Mouse (Mus musculus): Measurements from ENCODE around the gene Mlec.
"Not testable (repeated sequence)": the region's sequence is repeated elsewhere in the genome, so short reads cannot be mapped to it uniquely, and the experiment has no call there.

The Mlec gene

DNA sequence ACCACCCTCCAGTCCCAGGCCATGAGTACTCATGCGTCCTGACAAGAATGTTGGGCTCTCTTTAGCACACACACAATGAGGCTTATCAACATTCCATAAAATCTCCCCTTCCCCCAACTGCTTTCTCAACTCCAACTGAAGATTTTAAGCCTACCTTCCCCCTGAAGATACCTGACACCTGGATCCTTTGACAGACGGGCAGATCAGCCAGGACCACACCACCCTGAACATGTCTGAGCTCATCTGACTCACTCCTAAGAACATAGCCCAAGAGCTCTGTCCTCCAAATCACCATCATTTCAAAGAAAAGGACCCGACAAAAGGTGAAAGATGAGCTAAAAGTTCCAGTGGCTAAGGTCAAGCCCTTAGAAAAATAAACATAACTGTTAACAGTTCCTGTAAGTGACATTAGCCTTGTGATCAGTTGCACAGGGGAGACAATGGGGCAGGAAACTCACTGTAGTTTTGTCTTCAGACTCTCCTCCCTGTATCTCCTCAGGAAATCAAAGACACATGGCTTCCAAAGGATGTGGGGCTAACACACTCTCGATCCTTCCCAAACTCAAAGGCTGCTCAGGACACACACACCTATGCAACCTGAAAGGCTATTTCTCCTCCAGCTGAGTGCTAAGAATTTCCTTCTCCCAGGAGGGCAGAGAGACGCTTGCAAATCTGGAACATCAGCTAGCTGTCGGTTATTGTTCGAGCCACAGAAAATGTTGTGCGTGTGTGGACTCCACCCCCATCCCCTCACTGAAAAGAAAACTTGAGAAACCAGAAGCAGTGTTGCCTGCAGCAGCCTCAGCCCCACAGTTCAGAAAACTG lies 5.6 kb downstream of the Mlec start:
- DNase-seq (ENCODE audit: low spot score in 2 of 2): no peak

DNA sequence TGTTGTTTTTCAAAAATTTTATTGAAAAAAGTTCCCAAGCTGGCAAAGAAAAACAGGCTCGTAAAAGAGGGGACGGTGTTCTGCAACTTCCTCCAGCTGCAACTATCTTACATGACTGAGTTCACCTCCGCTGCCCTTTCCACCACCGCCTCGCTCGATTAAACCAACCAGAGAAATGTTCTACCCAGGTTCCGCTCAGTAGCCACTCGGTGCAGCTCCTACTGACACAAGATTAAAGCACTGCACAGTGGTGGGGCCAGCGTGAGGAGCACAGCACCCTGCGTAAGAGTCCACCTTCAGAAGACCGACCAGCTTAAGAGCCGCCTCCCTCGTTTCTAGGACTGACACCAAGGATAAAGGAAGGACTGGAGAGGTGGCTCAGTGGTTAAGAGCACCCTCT lies 6.5 kb downstream of the Mlec start:
- DNase-seq (ENCODE audit: low spot score in 2 of 2): no peak

DNA sequence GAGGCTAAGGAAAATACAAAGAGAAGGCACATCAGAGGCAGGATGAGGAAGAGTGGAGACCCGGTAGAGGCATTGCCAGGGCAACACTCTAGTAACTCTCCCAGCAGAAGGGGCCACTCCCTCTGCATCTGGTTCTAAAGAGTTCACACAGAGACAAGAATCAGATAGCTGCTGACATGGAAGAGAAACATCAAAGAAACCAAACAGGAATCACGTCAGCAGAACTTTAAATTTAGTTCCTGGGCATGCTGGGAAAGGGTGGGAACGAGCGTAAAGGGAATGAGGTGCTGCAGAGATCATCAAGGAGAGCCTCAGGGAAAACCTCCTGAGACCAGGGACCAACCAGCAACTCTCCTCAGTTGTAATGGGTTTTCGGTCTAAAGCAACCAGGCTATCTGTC lies 7.0 kb downstream of the Mlec start:
- no peak for DNase-seq (ENCODE audit: low spot score in 2 of 2)

DNA sequence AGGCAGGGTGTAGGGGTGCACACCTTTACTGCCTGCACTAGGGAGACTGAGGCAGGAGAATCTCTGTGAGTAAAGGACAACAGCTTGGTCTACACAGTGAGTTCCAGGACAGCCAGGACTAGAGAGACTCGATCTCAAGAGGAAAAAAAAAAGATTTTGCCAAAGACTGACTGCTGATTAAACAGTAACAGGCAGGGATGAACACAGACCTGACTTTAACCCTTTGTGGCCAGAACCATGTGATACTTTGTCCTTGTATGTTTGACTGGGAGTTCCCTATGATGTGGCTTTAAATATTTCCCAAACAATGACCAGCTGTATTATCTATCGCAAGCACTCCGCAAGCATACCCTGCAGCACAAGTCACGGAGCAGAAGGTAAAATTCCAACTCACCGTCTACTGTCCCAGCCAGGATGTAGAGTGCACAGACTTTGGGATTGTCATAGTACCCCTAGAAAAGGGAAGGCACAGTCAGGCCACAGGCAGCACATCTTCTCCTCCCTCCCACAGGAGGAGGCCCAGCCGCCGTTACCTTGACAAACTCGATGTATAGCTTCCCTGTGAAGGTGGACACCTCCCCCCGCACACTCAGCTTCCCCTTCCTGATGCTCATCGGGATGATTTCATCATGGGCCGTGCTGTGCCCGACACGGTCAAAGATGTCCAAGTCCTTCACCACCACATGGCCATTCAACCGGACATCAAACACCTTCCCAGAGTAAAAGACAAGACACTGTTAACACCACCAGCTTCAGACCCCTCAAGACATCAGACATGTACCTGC lies 8.1 kb downstream of the Mlec start:
- no peak for DNase-seq (ENCODE audit: low spot score in 2 of 2)

DNA sequence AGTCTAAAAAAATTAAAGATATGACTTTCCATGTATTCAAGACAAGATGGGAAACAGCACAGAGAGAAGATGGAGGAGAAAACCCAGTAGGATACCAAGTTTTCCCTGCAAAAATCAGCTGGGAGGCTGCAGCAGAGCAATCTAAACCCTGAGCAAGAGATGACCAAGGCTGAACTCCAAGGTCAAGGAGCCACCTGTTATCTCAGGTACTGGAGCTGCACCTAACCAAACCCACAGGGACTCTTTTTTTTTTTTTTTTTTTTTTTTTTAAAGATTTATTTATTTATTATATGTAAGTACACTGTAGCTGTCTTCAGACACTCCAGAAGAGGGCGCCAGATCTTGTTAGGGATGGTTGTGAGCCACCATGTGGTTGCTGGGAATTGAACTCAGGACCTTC lies 9.1 kb downstream of the Mlec start:
- not testable (repeated sequence) for DNase-seq (ENCODE audit: low spot score in 2 of 2)

DNA sequence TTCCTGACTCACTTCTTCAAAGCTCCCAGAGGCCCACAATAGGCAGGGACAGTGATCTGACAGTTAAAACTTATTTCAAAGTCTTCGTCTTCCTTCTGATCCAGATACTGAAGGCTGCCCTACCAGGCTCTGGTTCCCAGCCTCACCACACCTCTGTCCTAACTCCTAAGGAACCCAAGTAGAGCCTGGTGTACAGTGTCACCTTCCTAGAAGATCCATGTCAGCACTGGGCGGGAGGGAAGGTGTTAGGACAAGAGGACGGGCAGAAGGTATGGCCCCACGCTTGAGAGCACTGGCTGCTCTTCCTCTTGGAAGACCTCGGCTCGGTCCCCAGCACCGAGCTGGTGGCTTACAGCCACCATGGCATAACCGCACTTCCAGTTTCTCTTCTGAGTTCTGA lies 9.6 kb downstream of the Mlec start:
- no peak for DNase-seq (ENCODE audit: low spot score in 2 of 2)

DNA sequence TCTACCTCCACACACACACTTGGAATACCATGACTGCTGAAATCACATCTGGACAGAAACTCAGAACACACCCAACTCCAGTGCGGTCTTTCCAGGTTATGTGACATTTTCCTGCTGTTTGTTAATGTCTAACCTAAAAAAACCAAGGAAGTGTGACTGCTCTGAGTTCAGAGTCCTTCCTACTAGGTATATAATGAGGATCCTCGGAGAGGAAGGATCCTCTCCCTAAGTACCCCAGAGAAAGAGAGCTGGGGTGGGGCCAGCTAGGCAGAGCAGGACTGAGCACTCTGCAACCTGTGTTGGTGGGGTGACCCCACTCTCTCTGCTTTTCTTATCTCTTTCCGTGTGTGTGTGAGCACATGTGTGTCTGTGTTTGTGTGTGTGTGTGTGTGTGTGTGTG lies 10.6 kb downstream of the Mlec start:
- no peak for DNase-seq (ENCODE audit: low spot score in 2 of 2)

DNA sequence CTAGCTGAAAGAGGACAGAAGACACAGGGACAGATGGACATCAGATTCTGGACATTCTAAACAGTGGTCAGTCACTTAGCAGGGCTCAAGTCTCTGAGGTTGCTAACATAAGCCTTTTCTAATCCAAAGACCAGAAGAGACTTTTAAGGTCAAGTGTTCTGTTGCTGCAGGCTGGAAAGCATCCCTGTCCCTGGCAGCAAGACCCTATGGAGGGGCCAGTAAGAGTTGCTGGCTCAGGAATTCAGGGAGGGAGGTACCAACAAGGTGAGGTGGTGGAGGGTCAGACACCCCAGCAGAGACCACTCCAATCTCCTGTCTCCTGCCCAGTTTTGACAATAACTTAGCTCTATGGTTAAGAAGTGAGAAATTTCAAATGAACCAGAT lies 11.2 kb downstream of the Mlec start:
- DNase-seq (ENCODE audit: low spot score in 2 of 2): no peak

DNA sequence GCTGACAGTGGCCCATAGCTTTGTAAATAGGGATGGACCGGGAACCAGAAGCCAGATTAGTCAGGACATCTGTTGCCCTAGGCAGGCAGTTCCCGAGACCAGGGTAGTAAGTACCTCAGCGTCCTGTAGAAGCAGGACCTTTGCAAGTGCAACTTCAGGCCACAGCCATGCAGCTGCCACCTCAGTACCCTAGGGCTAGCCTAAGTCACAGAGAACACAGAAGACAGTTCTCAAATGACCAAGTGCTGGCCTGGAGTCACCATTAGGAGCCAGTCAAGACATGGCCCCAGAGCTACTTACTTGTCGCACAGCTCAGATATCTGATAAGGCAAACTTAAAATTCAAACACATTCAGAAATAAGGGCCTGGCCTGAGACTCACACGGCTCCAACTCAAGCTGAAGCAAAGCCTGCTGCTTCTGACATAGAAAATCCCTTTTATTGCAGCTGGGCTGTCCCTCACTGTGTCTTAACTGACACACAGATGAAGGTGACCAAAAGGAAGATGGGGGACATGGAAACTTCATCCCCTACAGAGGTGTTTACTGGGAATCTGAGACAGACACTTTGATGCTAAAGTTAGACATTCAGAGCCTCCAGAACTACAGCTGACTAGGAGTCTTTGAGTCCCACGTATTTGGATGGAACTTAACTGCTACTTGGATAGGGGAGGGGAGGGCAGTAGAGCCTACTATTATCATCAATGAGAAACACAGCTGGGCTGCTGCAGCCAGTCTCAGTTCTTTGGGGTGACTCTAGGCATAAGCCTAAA lies 11.8 kb downstream of the Mlec start:
- DNase-seq (ENCODE audit: low spot score in 2 of 2): no peak

DNA sequence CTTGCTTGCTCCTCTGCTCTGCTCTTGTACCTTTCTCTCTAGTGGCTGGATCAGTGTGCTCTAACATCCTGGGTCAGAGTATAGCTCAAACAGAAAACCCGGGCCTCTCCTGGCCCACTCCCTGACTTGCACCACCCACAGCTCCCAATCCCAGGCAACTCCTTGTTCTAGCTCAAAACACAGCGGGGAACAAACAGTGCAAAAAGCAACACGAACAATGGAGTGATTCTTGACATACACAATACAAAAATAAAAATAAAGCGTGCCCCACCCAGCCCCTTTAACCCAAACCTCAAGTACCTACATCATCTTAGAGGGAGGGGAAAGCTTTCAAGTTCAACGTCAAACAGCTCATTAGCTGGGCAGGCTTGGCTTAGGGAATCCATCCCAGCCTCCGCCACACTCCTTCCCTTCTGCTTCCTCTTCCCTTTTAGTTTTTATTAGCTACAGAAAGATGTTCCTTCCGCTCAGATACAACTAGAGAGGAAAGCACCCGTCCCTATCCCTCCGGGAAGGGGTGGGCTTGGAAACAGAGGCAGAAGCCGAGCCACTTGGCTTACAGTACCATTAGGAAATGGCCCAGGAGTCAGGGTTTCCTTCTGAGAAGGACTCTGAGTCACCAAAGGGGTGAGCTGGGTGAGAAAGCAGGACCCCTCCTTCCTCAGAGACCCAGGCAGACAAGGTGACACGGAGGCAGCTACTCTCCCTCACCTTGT lies 12.6 kb downstream of the Mlec start:
- DNase-seq (ENCODE audit: low spot score in 2 of 2): no peak

DNA sequence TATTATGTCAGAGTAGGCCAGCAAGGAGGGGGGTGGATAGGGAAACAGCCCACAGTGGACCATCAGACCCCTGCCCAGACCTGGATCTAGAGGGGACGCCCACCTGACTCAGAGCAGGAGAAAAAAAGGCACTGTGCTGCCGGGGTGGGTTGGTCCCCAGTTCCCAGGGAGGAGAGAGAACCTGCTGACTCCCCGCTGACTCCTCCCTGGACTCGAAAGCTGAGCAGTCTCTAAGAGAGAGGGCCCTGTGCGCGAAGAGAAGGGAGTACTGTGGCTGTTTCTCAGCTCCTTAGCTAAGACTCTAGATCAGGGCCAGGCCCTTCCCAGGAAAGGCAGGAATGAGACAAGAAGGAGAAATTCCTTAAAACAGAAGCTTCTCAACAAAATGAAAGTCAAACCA lies 13.5 kb downstream of the Mlec start:
- no peak for DNase-seq (ENCODE audit: low spot score in 2 of 2)

DNA sequence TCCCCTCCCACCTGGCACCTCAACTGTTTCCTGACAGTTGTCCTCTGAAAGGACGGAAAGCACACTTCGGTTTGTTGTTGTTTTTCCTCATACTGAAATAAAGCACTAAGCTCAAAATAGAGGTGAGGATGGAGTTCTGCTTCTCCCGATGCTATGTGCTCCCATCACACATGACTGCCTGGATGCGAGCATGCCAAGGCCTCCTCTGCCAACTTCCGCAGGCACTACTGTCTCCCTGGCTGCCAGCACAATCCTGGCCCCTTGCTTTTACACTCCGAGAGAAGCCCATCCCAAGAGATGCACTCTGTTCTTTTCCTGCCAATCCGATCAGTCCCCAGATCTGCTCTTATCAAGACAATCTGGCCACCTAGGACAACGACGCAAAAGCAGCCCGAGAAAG lies 14.4 kb downstream of the Mlec start:
- DNase-seq (ENCODE audit: low spot score in 2 of 2): no peak

DNA sequence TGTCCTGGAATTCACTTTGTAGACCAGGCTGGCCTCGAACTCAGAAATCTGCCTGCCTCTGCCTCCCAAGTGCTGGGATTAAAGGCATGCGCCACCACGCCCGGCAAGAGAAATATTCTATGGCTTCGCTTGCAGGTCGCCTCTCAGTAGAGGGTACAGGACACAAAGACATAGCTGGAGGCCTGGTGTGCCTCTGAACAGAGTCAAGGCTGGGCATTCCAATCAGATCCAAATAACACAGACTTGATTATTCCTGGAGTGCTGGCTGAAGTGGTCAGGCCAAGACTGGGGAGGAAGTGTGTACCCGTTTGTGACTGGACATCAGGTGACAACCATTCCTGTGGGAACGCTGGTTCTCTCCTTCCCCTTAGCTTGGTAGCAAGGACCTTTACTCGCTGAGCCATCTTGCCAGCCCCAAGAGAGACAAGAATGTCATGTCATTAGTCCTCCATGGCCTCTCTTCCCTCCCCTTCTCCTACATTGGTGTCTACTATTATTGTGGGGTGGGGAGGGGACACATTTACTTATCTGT lies 15.7 kb downstream of the Mlec start:
- DNase-seq (ENCODE audit: low spot score in 2 of 2): no peak

DNA sequence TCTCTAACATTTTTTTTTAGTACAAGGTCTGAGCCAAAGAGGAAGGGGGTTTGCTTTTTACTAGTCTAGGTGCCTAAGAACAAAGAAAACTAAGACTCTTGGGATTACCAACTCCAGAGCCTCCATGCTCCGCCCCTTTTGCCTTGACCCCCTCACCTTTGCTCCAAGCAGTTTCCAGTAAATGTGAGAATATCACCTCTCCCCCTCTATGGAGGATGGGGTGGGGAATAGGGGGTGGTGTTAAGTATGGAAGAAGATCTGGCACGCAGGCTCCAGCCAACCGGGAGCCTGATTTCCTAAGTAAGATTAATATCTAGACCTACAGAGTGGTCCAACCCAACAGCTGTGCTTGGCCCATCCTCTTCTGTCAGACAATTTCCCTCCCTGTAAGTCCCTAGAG lies 17.3 kb downstream of the Mlec start:
- DNase-seq (ENCODE audit: low spot score in 2 of 2): no peak

DNA sequence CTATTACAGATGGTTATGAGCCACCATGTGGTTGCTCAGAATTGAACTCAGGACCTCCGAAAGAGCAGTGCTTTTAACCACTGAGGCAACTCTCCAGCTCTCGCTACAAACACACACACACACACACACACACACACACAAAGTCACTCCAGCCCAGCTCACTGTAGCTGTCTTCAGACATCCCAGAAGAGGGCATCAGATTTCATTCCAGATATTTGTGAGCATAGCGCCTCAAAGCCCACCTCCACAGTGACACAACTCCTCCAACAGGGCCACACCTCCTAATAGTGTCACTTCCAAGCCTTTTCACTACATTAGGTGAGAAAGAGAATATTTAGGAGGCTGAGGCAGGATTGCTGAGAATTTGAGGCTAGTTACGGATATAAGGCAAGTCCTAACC lies 18.9 kb downstream of the Mlec start:
- no peak for DNase-seq (ENCODE audit: low spot score in 2 of 2)

DNA sequence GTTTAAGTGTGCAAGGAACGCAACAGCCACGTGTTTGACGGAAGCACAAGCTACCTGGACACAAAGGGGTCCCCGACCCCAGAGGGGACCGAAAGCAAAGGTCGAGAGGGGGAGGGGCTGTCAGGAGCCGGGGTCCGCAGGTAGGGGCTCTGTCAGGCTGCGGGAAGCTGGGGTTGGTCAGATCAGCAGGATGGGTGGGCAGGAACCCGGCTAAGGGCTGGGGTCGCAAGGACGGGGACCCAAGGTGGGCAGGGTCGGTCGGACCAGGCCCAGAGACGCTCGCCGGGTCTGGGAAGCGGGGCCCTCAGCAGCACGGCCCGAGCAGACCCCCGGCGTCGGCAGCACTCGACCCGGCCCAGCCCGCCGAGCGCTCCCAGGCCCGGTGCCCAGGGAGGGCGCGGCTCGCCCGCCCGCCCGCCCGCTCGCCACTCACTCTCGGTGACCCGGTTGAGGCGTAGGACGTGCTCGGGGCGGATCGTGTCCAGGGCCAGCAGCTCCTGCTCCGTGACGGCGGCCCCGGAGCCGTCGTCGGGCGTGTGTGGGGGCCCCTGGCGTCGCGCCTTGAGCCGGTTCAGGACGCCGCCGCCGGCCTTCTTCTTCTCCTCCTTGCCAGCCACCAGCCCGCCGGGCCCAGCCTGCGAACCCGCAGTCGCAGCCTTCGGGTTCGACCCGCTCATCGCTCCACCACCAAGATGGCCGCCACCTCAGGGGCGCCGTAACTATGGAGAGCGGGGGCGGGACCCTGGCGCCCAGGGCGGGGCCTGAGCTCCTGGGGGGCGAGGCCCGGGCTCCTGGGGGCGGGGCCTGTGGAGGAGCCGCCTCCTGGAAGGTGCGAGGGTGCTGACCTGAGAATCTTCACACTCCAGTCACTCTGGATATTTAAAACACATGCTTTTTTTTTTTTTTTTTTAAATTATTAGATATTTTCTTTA lies 23.5 kb downstream of the Mlec start, which contains the start of gene Unc119b:
Gene Unc119b, minus strand, starts transcription at position 742 of the 932 bp plus-strand sequence.
- peak; percentile 87 to 88 for DNase-seq (ENCODE audit: low spot score in 2 of 2)

DNA sequence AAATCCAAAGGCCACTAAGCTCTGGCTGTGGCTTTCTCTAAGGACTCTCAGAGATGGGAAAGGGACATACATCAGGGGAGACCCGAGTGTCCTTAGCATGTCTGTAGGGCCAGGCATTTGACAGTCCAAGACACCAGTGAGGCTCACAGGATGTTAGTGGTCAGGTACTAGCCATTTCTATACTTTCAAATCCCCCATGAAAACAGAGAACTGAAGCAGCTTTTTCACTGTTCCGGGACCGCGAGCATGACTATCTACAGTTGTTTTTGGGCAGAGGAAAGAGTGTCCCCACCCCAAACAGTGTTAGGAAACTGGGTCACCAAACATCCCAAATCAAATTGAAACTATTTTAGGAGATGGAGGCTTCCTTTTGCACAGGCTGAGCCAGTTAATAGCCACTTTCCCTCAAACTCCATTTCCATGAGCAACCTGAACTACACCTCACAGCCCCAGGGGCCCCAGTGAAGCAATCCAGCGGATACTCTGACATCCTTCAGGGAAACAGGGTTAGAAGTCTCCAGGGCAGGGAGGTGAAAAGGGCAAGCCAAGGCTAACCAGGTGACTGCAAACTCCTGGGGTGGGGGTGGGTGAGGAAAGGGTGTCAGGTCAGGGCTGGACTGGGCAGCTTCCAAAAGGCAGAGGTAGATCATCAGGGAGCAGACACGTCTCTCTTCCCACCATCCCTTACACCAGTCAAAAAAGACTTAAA lies 24.5 kb downstream of the Mlec start:
- no peak for DNase-seq (ENCODE audit: low spot score in 2 of 2)

DNA sequence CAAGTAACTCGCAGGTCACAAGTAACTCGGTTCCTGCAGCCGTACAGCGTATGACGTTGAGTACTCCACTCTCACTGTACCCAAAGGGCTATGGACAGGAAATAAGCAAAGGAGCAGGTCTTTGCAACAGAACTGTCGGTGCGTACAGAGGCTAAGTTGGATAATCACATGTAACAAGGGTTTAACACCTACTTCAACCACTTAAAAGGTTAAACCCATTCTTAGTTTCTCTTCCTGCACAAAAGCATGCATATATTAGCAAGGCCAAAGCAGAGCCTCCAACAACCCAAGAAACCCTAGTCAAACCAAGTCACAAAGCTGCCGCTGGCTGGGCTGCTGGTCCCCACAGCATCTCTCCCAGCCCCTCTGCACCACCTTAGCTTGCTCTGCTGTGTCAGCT lies 25.5 kb downstream of the Mlec start:
- DNase-seq (ENCODE audit: low spot score in 2 of 2): no peak

DNA sequence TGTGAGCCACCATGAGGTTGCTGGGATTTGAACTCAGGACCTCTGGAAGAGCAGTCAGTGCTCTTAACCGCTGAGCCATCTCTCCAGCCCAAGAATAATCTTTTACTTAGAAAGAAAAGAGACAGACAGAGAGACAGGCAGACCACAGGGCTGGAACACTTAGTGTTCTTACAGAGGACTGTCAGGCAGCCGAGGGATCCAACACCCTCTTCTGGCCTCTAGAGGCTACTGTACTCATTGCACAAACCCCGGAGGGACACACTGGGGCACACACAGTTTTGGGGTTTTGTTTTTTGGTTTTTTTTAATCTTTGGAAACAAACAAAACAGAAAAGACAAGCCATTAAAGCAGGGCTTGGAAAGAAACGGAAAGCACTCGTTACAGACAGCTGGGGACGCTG lies 28.7 kb downstream of the Mlec start:
- DNase-seq (ENCODE audit: low spot score in 2 of 2): no peak
